Mouse (Mus musculus) brain, embryonic 14.5 days (tissue): Measurements from ENCODE around the gene Actr8.

Experiments used
- CTCF ChIP-seq: fragments of 200-500 bp; IDR thresholded peaks from 2 replicates; pipeline ENCODE4 v1.5.1; 2012; ENCODE audit warnings: inconsistent platforms, mild to moderate bottlenecking, moderate library complexity, borderline replicate concordance; ENCODE audit not compliant: insufficient read depth, insufficient read length; ENCODE audit errors: extremely low read depth
- POLR2A ChIP-seq: fragments of 200-500 bp; IDR thresholded peaks from 2 replicates; pipeline ENCODE4 v1.6.1; 2012; ENCODE audit warnings: mild to moderate bottlenecking, inconsistent platforms, borderline replicate concordance; ENCODE audit not compliant: poor library complexity, insufficient read depth, insufficient read length, severe bottlenecking; ENCODE audit errors: extremely low read depth

GRCm38 (mm10) chr14:30014487-30014886 lies 36.4 kb downstream of the Actr8 start:
- no peak for TF ChIP-seq CTCF
- TF ChIP-seq POLR2A: no peak
